Mouse (Mus musculus): ENCODE data around the gene Olfr700. TPM values are rescaled to one million over a fixed set of nuclear protein-coding genes. Genes with fewer than 3 reads are reported as not detected.

The Olfr700 gene
- not detected in 2 replicates for polyA plus RNA-seq (2012; rRNA removed)

GRCm38 (mm10) chr7:106808734-106809133 lies at the start of gene Olfr700:
Gene Olfr700 (minus strand): TSS chr7:106808834.
- no peak within 1 kb of the TSS for H3K27ac ChIP-seq (ENCODE audit: insufficient read depth, low read length)
- H3K4me1 ChIP-seq (ENCODE audit: control insufficient read depth, insufficient read depth, insufficient read length), result no peaks in the 10 kb centered on the region
- WGBS, result 88% methylated on average over 1 of the region's 1 CpGs
- TF ChIP-seq POLR2A (IDR thresholded peaks at IDR 0.05; ENCODE audit: low read depth, low read length), result no peak
- no peak for TF ChIP-seq CTCF (IDR thresholded peaks at IDR 0.05; ENCODE audit: extremely low read depth, insufficient read depth, insufficient read length, insufficient replicate concordance)
- no peak within 1 kb of the TSS for H3K4me3 ChIP-seq (ENCODE audit: extremely low read depth, insufficient read depth, insufficient read length)
- H3K36me3 ChIP-seq (ENCODE audit: control insufficient read depth, insufficient read depth, low read length), result no peaks in the 10 kb centered on the region
- no peaks in the 10 kb centered on the region for H3K27me3 ChIP-seq (ENCODE audit: control insufficient read depth, insufficient read depth, low read length)
- DNase-seq (ENCODE audit: low read depth in 1 of 2, low spot score in 2 of 2), result no peak

DNA sequence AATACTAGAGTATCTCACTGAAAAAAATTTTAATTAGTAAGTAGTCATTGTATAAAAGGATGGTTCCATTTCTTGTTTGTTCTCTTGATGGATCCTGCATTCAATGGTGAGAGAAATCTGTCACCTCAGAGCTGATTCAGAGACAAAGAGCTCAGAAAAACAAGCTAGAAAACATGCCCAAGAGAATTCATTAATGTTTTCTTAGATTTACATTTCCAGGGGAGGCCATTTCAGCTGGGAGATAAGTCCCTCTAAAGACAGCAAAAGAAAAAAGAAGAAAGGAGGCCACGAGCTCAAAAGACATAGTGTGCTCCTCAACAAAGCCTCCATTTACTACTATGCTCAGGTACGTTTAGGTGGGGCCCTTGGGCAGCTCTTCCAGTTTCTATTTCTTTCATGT lies 34.4 kb upstream of the Olfr700 start, which contains the start of gene Olfr703:
TSS of gene Olfr703 (plus strand) at position 301 of the 400 bp plus-strand sequence.
- DNase-seq (ENCODE audit: low read depth in 1 of 2, low spot score in 2 of 2), result no peak
- H3K4me1 ChIP-seq (ENCODE audit: control insufficient read depth, insufficient read depth, insufficient read length), result no peaks in the 10 kb centered on the region
- TF ChIP-seq CTCF (IDR thresholded peaks at IDR 0.05; ENCODE audit: extremely low read depth, insufficient read depth, insufficient read length, insufficient replicate concordance), result no peak
- TF ChIP-seq POLR2A (IDR thresholded peaks at IDR 0.05; ENCODE audit: low read depth, low read length), result no peak
- no peaks in the 10 kb centered on the region for H3K36me3 ChIP-seq (ENCODE audit: control insufficient read depth, insufficient read depth, low read length)
- 76% methylated on average over 2 of the region's 2 CpGs for WGBS
- H3K4me3 ChIP-seq (ENCODE audit: extremely low read depth, insufficient read depth, insufficient read length), result no peak within 1 kb of the TSS
- H3K27ac ChIP-seq (ENCODE audit: insufficient read depth, low read length), result no peak within 1 kb of the TSS
- H3K27me3 ChIP-seq (ENCODE audit: control insufficient read depth, insufficient read depth, low read length), result no peaks in the 10 kb centered on the region

DNA sequence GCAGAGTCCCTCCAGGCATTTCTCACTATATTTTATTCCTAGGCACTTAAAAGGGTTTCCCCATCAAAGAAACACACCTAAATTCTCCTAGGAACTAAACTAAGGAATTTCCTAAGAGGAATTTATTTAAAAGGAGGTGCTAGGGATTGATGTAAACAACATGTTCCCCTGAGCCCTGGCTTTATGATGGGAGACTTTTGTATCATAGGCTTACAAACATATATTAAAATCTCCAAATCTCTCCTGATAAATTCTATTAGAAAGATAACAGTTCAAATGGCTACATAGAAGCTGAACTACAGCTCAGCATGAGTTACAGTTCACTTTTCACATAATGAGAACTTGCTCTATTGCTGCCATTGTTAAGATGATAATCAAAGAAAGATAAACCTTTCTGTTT lies 25.2 kb upstream of the Olfr700 start, which contains the start of gene Olfr702:
TSS of gene Olfr702 (minus strand) at position 101 of the 400 bp plus-strand sequence.
- no peak for TF ChIP-seq POLR2A (IDR thresholded peaks at IDR 0.05; ENCODE audit: low read depth, low read length)
- no peak for TF ChIP-seq CTCF (IDR thresholded peaks at IDR 0.05; ENCODE audit: extremely low read depth, insufficient read depth, insufficient read length, insufficient replicate concordance)
- H3K4me1 ChIP-seq (ENCODE audit: control insufficient read depth, insufficient read depth, insufficient read length), result no peaks in the 10 kb centered on the region
- H3K4me3 ChIP-seq (ENCODE audit: extremely low read depth, insufficient read depth, insufficient read length), result no peak within 1 kb of the TSS
- no peaks in the 10 kb centered on the region for H3K36me3 ChIP-seq (ENCODE audit: control insufficient read depth, insufficient read depth, low read length)
- DNase-seq (ENCODE audit: low read depth in 1 of 2, low spot score in 2 of 2), result no peak
- no peak within 1 kb of the TSS for H3K27ac ChIP-seq (ENCODE audit: insufficient read depth, low read length)
- H3K27me3 ChIP-seq (ENCODE audit: control insufficient read depth, insufficient read depth, low read length), result no peaks in the 10 kb centered on the region

DNA sequence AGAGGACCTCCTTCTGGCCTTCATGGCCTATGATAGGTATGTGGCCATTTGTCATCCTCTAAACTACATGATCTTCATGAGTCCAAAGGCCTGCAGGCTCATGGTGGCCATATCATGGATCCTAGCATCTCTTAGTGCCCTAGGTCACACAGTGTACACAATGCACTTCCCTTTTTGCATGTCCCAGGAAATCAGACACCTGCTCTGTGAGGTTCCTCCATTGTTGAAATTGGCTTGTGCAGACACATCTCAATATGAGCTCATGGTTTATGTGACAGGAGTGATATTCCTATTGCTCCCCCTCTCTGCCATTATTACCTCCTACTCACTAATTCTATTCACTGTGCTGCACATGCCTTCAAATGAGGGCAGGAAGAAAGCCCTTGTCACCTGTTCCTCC lies 9.8 kb upstream of the Olfr700 start:
- TF ChIP-seq POLR2A (IDR thresholded peaks at IDR 0.05; ENCODE audit: low read depth, low read length) (no peak), CTCF (IDR thresholded peaks at IDR 0.05; ENCODE audit: extremely low read depth, insufficient read depth, insufficient read length, insufficient replicate concordance) (no peak)
- Histone ChIP-seq H3K27me3 (ENCODE audit: control insufficient read depth, insufficient read depth, low read length) (no peaks in the 10 kb centered on the region), H3K27ac (ENCODE audit: insufficient read depth, low read length) (no peak overlapping the region), H3K4me3 (ENCODE audit: extremely low read depth, insufficient read depth, insufficient read length) (no peak overlapping the region), H3K4me1 (ENCODE audit: control insufficient read depth, insufficient read depth, insufficient read length) (no peaks in the 10 kb centered on the region), H3K36me3 (ENCODE audit: control insufficient read depth, insufficient read depth, low read length) (no peaks in the 10 kb centered on the region)
- no peak for DNase-seq (ENCODE audit: low read depth in 1 of 2, low spot score in 2 of 2)

DNA sequence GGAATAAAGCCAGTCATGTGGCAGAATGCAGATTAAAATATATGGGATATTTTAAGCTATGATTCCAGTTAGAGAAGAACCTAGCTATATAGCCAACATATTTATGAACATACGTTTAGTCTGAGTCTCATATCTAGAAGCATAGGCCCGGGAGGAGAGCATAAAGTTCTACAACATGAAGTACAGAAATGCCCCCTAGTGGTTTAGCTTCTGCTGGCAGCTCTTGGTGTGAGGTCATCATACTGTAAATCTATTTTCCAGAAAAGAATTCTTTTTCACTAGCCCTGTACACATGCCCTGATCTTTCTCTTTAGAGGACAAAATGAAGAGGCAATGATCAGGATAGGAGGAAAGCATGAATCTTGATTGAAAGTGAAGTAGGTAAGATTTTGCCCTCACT lies 7.1 kb upstream of the Olfr700 start:
- H3K27me3 ChIP-seq (ENCODE audit: control insufficient read depth, insufficient read depth, low read length), result no peaks in the 10 kb centered on the region
- peak; percentile 6 to 31 for DNase-seq (ENCODE audit: low read depth in 1 of 2, low spot score in 2 of 2)
- H3K27ac ChIP-seq (ENCODE audit: insufficient read depth, low read length), result no peak overlapping the region
- H3K4me1 ChIP-seq (ENCODE audit: control insufficient read depth, insufficient read depth, insufficient read length), result no peaks in the 10 kb centered on the region
- H3K36me3 ChIP-seq (ENCODE audit: control insufficient read depth, insufficient read depth, low read length), result no peaks in the 10 kb centered on the region
- WGBS, result 11% methylated on average over 2 of the region's 2 CpGs
- H3K4me3 ChIP-seq (ENCODE audit: extremely low read depth, insufficient read depth, insufficient read length), result no peak overlapping the region
- TF ChIP-seq CTCF (IDR thresholded peaks at IDR 0.05; ENCODE audit: extremely low read depth, insufficient read depth, insufficient read length, insufficient replicate concordance) (peak; percentile 33; the same call in 1 of the 2 replicates), POLR2A (IDR thresholded peaks at IDR 0.05; ENCODE audit: low read depth, low read length) (no peak)

GRCm38 (mm10) chr7:106813829-106814228 lies 5.2 kb upstream of the Olfr700 start, which contains the start of gene Olfr701:
Gene Olfr701 (plus strand): TSS chr7:106814129.
- H3K4me3 ChIP-seq (ENCODE audit: extremely low read depth, insufficient read depth, insufficient read length), result no peak within 1 kb of the TSS
- no peaks in the 10 kb centered on the region for H3K36me3 ChIP-seq (ENCODE audit: control insufficient read depth, insufficient read depth, low read length)
- TF ChIP-seq CTCF (IDR thresholded peaks at IDR 0.05; ENCODE audit: extremely low read depth, insufficient read depth, insufficient read length, insufficient replicate concordance) (no peak), POLR2A (IDR thresholded peaks at IDR 0.05; ENCODE audit: low read depth, low read length) (no peak)
- H3K27ac ChIP-seq (ENCODE audit: insufficient read depth, low read length), result no peak within 1 kb of the TSS
- no peaks in the 10 kb centered on the region for H3K27me3 ChIP-seq (ENCODE audit: control insufficient read depth, insufficient read depth, low read length)
- H3K4me1 ChIP-seq (ENCODE audit: control insufficient read depth, insufficient read depth, insufficient read length), result no peaks in the 10 kb centered on the region
- WGBS, result 64% methylated on average over 2 of the region's 2 CpGs
- DNase-seq (ENCODE audit: low read depth in 1 of 2, low spot score in 2 of 2), result no peak

- Histone ChIP-seq H3K27me3 (ENCODE audit: control insufficient read depth, insufficient read depth, low read length) (no peaks in the 10 kb centered on the region), H3K4me1 (ENCODE audit: control insufficient read depth, insufficient read depth, insufficient read length) (no peaks in the 10 kb centered on the region), H3K36me3 (ENCODE audit: control insufficient read depth, insufficient read depth, low read length) (no peaks in the 10 kb centered on the region), H3K27ac (ENCODE audit: insufficient read depth, low read length) (no peak within 1 kb of the TSS), H3K4me3 (ENCODE audit: extremely low read depth, insufficient read depth, insufficient read length) (no peak within 1 kb of the TSS)
- 32% methylated on average over 1 of the region's 1 CpGs for WGBS
- no peak for DNase-seq (ENCODE audit: low read depth in 1 of 2, low spot score in 2 of 2)
- no peak for TF ChIP-seq CTCF (IDR thresholded peaks at IDR 0.05; ENCODE audit: extremely low read depth, insufficient read depth, insufficient read length, insufficient replicate concordance)
- TF ChIP-seq POLR2A (IDR thresholded peaks at IDR 0.05; ENCODE audit: low read depth, low read length), result no peak
Measured at GRCm38 (mm10) chr7:106793098-106793497, 15.5 kb downstream of the Olfr700 start, which contains the start of gene Olfr699. Gene Olfr699 (minus strand): TSS chr7:106793198.
